Mouse (Mus musculus): ENCODE measurements around the gene Gpc4. TPM values are rescaled to one million over a fixed set of nuclear protein-coding genes. Genes with fewer than 3 reads are reported as not detected.

Gene Gpc4
- total and polyA plus RNA-seq, 2 experiments from 2014 or later = 19.1 to 33.9 TPM

- WGBS = 61% methylated on average over 5 of the region's 5 CpGs
- Histone ChIP-seq H3K27me3 (ENCODE audit: control insufficient read depth, insufficient read depth, low read length) (no peaks in the 10 kb centered on the region), H3K9me3 (replicated peaks; ENCODE audit: control insufficient read depth, low read length) (no peaks in the 10 kb centered on the region), H3K27ac (ENCODE audit: low read depth) (no peak overlapping the region), H3K9ac (replicated peaks; ENCODE audit: low read depth, low read length) (no peak overlapping the region), H3K4me1 (ENCODE audit: control insufficient read depth, insufficient read depth) (no peaks in the 10 kb centered on the region), H3K4me3 (ENCODE audit: low read depth, low read length) (no peak overlapping the region), H3K36me3 (replicated peaks; ENCODE audit: control insufficient read depth, insufficient read depth, low read length) (no peaks in the 10 kb centered on the region), H3K4me2 (ENCODE audit: low read depth, low read length) (no peak overlapping the region)
- DNase-seq (ENCODE audit: low spot score) (no peak), ATAC-seq (ENCODE audit: insufficient read depth, low read depth) (no peak)
- TF ChIP-seq EP300 (IDR thresholded peaks at IDR 0.05; ENCODE audit: low read depth) (no peak), CTCF (IDR thresholded peaks at IDR 0.05; ENCODE audit: low read depth) (no peak)
Measured at GRCm38 (mm10) chrX:52183551-52184442, 18.7 kb upstream of the Gpc4 start.

GRCm38 (mm10) chrX:52181401-52181800 lies 16.3 kb upstream of the Gpc4 start:
- ATAC-seq (ENCODE audit: insufficient read depth, low read depth) (no peak), DNase-seq (ENCODE audit: low spot score) (no peak)
- Histone ChIP-seq H3K9ac (replicated peaks; ENCODE audit: low read depth, low read length) (no peak overlapping the region), H3K4me1 (ENCODE audit: control insufficient read depth, insufficient read depth) (no peaks in the 10 kb centered on the region), H3K4me3 (ENCODE audit: low read depth, low read length) (no peak overlapping the region), H3K27ac (ENCODE audit: low read depth) (no peak overlapping the region), H3K27me3 (ENCODE audit: control insufficient read depth, insufficient read depth, low read length) (no peaks in the 10 kb centered on the region), H3K36me3 (replicated peaks; ENCODE audit: control insufficient read depth, insufficient read depth, low read length) (no peaks in the 10 kb centered on the region), H3K9me3 (replicated peaks; ENCODE audit: control insufficient read depth, low read length) (no peaks in the 10 kb centered on the region), H3K4me2 (ENCODE audit: low read depth, low read length) (no peak overlapping the region)
- WGBS = 71% methylated on average over 2 of the region's 2 CpGs
- no peak for TF ChIP-seq CTCF (IDR thresholded peaks at IDR 0.05; ENCODE audit: low read depth)
- TF ChIP-seq EP300 (IDR thresholded peaks at IDR 0.05; ENCODE audit: low read depth) = no peak

DNA sequence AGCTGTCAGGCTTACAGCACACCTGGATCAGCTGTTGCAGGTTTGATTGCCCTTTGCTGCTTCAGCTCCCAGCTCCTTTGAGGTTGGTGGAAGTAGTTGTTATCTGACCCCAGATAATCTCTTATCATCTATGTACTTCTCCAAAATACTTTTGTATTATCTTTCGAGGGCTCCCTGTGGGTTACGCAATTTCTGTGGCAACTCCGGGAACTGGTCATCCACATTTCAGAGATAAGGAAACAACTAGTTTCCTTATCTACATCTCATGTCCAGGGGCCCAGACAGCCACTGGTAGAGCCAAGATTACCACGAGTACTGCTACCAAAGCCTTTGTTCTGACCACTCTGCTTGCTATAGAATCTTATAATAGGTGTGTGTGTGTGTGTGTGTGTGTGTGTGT lies 12.0 kb upstream of the Gpc4 start:
- no peaks in the 10 kb centered on the region for H3K36me3 ChIP-seq (replicated peaks; ENCODE audit: control insufficient read depth, insufficient read depth, low read length)
- H3K27me3 ChIP-seq (ENCODE audit: control insufficient read depth, insufficient read depth, low read length) = no peaks in the 10 kb centered on the region
- no peak overlapping the region for H3K4me3 ChIP-seq (ENCODE audit: low read depth, low read length)
- no peak for TF ChIP-seq EP300 (IDR thresholded peaks at IDR 0.05; ENCODE audit: low read depth)
- no peak for TF ChIP-seq CTCF (IDR thresholded peaks at IDR 0.05; ENCODE audit: low read depth)
- ATAC-seq (ENCODE audit: insufficient read depth, low read depth) (no peak), DNase-seq (ENCODE audit: low spot score) (no peak)
- H3K27ac ChIP-seq (ENCODE audit: low read depth) = no peak overlapping the region
- H3K9ac ChIP-seq (replicated peaks; ENCODE audit: low read depth, low read length) = no peak overlapping the region
- no peak overlapping the region for H3K4me2 ChIP-seq (ENCODE audit: low read depth, low read length)
- no peaks in the 10 kb centered on the region for H3K4me1 ChIP-seq (ENCODE audit: control insufficient read depth, insufficient read depth)
- 27% methylated on average over 4 of the region's 4 CpGs for WGBS
- H3K9me3 ChIP-seq (replicated peaks; ENCODE audit: control insufficient read depth, low read length) = no peaks in the 10 kb centered on the region

- no peak overlapping the region for H3K27ac ChIP-seq (ENCODE audit: low read depth)
- H3K4me3 ChIP-seq (ENCODE audit: low read depth, low read length) = no peak overlapping the region
- no peaks in the 10 kb centered on the region for H3K36me3 ChIP-seq (replicated peaks; ENCODE audit: control insufficient read depth, insufficient read depth, low read length)
- TF ChIP-seq CTCF (IDR thresholded peaks at IDR 0.05; ENCODE audit: low read depth) (no peak), EP300 (IDR thresholded peaks at IDR 0.05; ENCODE audit: low read depth) (no peak)
- no peak overlapping the region for H3K4me2 ChIP-seq (ENCODE audit: low read depth, low read length)
- H3K4me1 ChIP-seq (ENCODE audit: control insufficient read depth, insufficient read depth) = no peaks in the 10 kb centered on the region
- no peaks in the 10 kb centered on the region for H3K27me3 ChIP-seq (ENCODE audit: control insufficient read depth, insufficient read depth, low read length)
- H3K9ac ChIP-seq (replicated peaks; ENCODE audit: low read depth, low read length) = no peak overlapping the region
- WGBS = 67% methylated on average over 6 of the region's 6 CpGs
- ATAC-seq (ENCODE audit: insufficient read depth, low read depth) (no peak), DNase-seq (ENCODE audit: low spot score) (no peak)
- no peaks in the 10 kb centered on the region for H3K9me3 ChIP-seq (replicated peaks; ENCODE audit: control insufficient read depth, low read length)
Measured at GRCm38 (mm10) chrX:52167519-52168244, 2.6 kb upstream of the Gpc4 start.

GRCm38 (mm10) chrX:52165555-52165938 lies 495 bp upstream of the Gpc4 start:
- TF ChIP-seq CTCF (IDR thresholded peaks at IDR 0.05; ENCODE audit: low read depth) = no peak
- TF ChIP-seq EP300 (IDR thresholded peaks at IDR 0.05; ENCODE audit: low read depth) = no peak
- 45% methylated on average over 5 of the region's 7 CpGs for WGBS
- H3K27ac ChIP-seq (ENCODE audit: low read depth) = no peak overlapping the region
- peak overlapping the region; percentile 58 for H3K4me3 ChIP-seq (ENCODE audit: low read depth, low read length)
- H3K27me3 ChIP-seq (ENCODE audit: control insufficient read depth, insufficient read depth, low read length) = no peaks in the 10 kb centered on the region
- no peaks in the 10 kb centered on the region for H3K4me1 ChIP-seq (ENCODE audit: control insufficient read depth, insufficient read depth)
- H3K36me3 ChIP-seq (replicated peaks; ENCODE audit: control insufficient read depth, insufficient read depth, low read length) = no peaks in the 10 kb centered on the region
- no peak overlapping the region for H3K9ac ChIP-seq (replicated peaks; ENCODE audit: low read depth, low read length)
- H3K9me3 ChIP-seq (replicated peaks; ENCODE audit: control insufficient read depth, low read length) = no peaks in the 10 kb centered on the region
- peak overlapping the region; percentile 78 for H3K4me2 ChIP-seq (ENCODE audit: low read depth, low read length)
- ATAC-seq (ENCODE audit: insufficient read depth, low read depth) = peak; percentile 28; the same call in 1 of the 2 replicates
- DNase-seq (ENCODE audit: low spot score) = no peak

Data from heart, postnatal 0 days (tissue).